Mouse (Mus musculus): ENCODE measurements around the gene Mrap. TPM values are rescaled to one million over a fixed set of nuclear protein-coding genes. Genes with fewer than 3 reads are reported as not detected.
A peak's percentile ranks its signal among the peaks of the same experiment; 100 is the strongest.

The Mrap gene
- 26.3 and 26.4 TPM in 2 replicates for polyA plus RNA-seq (2016; fragmentation: Nextera tagmentation; extraction: Ambion mirVana)

GRCm38 (mm10) chr16:90738092-90738956, at the start of gene Mrap:
Mrap (plus strand) TSS chr16:90738207.
- peak within 1 kb of the TSS; percentile 41 for H3K4me3 ChIP-seq
- peak; percentile 81 for ATAC-seq (ENCODE audit: insufficient number of reproducible peaks, low FRiP score)
- no peaks in the 10 kb centered on the region for H3K9me3 ChIP-seq (replicated peaks)
- H3K4me1 ChIP-seq (replicated peaks), result peaks cover 41% of the 10 kb centered on the region
- H3K9ac ChIP-seq, result peak within 1 kb of the TSS; percentile 55
- peak within 1 kb of the TSS; percentile 46 for H3K27ac ChIP-seq (ENCODE audit: poor library complexity, severe bottlenecking)
- no peaks in the 10 kb centered on the region for H3K27me3 ChIP-seq (replicated peaks)
- peak within 1 kb of the TSS; percentile 58 for H3K4me2 ChIP-seq
- 29% methylated on average over 26 of the region's 26 CpGs for WGBS
- no peaks in the 10 kb centered on the region for H3K36me3 ChIP-seq

DNA sequence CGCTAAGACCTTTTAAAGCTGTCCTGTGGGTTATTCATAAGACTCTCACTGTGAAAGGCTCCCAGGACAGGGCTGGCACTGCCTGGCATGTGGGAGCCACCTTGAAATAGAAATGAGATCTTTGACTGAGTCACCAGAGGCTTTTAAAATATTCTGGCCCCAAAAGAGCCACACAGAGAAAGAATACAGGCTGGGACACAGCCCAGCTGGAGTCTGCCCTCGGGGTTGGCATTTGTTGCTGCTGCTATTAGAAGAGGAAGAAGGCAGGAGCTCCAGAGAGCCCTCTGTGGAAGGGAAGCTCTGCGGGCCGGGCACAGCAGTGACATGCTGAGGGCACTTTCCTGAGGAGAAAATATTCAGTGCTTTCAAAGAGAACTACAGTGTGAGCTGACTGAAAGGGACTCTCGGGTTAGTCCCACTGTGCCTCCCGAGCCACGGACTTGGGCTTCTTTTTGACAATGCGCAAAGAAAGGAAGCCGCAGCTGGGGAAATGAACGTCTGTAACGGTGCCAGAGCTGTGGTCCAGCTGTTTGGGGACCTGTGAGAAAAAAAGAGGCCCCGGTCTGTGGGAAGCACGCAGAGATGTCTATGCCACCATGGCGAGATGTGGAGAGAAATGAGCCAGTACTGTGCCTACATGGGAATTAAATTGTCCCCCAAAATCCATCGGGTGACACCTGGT, 45.2 kb upstream of the Mrap start:
- Histone ChIP-seq H3K36me3 (no peaks in the 10 kb centered on the region), H3K27ac (ENCODE audit: poor library complexity, severe bottlenecking) (no peak overlapping the region), H3K27me3 (replicated peaks) (no peaks in the 10 kb centered on the region), H3K4me2 (no peak overlapping the region), H3K9me3 (replicated peaks) (no peaks in the 10 kb centered on the region; the same call in 1 of the 2 replicates), H3K4me3 (no peak overlapping the region), H3K9ac (no peak overlapping the region), H3K4me1 (replicated peaks) (peaks cover 11% of the 10 kb centered on the region)
- 83% methylated on average over 15 of the region's 15 CpGs for WGBS
- no peak for ATAC-seq (ENCODE audit: insufficient number of reproducible peaks, low FRiP score)

GRCm38 (mm10) chr16:90693625-90694024, 44.4 kb upstream of the Mrap start:
- no peaks in the 10 kb centered on the region for H3K36me3 ChIP-seq
- H3K27me3 ChIP-seq (replicated peaks), result no peaks in the 10 kb centered on the region
- no peak overlapping the region for H3K4me2 ChIP-seq
- no peaks in the 10 kb centered on the region; the same call in 1 of the 2 replicates for H3K9me3 ChIP-seq (replicated peaks)
- H3K27ac ChIP-seq (ENCODE audit: poor library complexity, severe bottlenecking), result no peak overlapping the region
- 88% methylated on average over 5 of the region's 5 CpGs for WGBS
- no peak for ATAC-seq (ENCODE audit: insufficient number of reproducible peaks, low FRiP score)
- peaks cover 11% of the 10 kb centered on the region for H3K4me1 ChIP-seq (replicated peaks)
- H3K9ac ChIP-seq, result no peak overlapping the region
- H3K4me3 ChIP-seq, result no peak overlapping the region

DNA sequence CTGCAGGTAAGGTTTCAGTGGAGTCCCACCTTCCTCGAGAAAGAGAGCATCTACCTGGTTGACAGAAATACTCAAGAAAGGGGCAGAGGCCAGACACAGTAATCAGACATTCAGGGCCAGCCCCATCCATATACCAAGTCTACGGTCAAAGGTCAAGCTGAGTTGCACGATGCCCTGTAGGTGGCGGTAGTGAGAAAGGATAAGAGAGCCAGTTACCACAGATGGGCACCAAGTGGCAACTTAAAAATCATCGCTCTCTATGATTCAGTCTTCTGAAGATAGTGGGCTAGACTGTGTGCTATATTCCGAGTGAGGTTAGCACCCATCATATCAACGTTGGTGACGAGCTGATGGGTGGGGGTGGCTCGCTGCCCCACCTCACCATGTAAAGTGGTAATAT, 43.3 kb upstream of the Mrap start:
- WGBS, result 50% methylated on average over 9 of the region's 9 CpGs
- H3K4me3 ChIP-seq, result no peak overlapping the region
- peaks cover 11% of the 10 kb centered on the region for H3K4me1 ChIP-seq (replicated peaks)
- no peaks in the 10 kb centered on the region; the same call in 1 of the 2 replicates for H3K9me3 ChIP-seq (replicated peaks)
- no peaks in the 10 kb centered on the region for H3K27me3 ChIP-seq (replicated peaks)
- no peaks in the 10 kb centered on the region for H3K36me3 ChIP-seq
- ATAC-seq (ENCODE audit: insufficient number of reproducible peaks, low FRiP score), result no peak
- H3K9ac ChIP-seq, result no peak overlapping the region
- no peak overlapping the region for H3K27ac ChIP-seq (ENCODE audit: poor library complexity, severe bottlenecking)
- no peak overlapping the region for H3K4me2 ChIP-seq

DNA sequence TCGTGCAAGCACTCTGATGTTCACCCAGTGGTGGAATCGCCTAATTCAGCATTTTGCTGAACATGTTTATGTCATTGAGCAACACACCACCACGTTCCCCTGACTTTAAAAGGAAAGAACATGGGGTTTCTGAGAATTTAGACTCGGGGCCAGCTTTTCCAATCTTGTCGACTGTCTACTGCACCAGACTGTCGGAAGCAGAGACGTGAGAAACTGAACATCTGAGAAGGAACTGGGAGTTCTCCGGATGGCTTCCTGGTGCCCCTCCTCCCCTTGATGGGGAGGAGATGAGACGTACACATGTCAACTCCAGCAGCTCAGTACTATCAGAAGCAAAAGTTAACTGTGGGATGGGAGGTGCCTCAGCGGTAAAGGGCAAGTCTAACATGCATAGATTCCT, 42.9 kb upstream of the Mrap start:
- Histone ChIP-seq H3K27me3 (replicated peaks) (no peaks in the 10 kb centered on the region), H3K4me3 (no peak overlapping the region), H3K4me1 (replicated peaks) (peaks cover 11% of the 10 kb centered on the region), H3K36me3 (no peaks in the 10 kb centered on the region), H3K9ac (no peak overlapping the region), H3K9me3 (replicated peaks) (no peaks in the 10 kb centered on the region; the same call in 1 of the 2 replicates), H3K4me2 (no peak overlapping the region), H3K27ac (ENCODE audit: poor library complexity, severe bottlenecking) (no peak overlapping the region)
- no peak for ATAC-seq (ENCODE audit: insufficient number of reproducible peaks, low FRiP score)
- 52% methylated on average over 10 of the region's 10 CpGs for WGBS

DNA sequence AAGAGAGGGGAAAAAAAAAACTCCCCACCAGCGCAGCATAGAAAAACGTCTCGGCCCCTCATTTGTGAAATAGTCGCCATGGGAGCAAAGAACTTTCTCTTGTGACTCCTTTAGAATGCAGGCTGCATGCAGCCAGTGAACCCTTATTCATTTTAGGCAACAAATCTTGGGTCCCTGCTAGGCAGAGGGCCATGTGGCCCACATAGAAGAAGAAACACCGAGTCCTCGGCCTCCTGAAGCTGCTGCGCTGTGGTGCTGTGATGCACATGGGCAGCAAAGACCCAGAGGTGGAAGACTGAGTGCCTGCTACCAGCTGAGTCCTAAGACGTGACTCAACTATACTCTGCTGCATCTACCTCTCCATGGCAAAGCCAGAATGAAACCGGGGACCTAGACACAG, 41.7 kb upstream of the Mrap start:
- Histone ChIP-seq H3K4me3 (no peak overlapping the region), H3K9me3 (replicated peaks) (no peaks in the 10 kb centered on the region; the same call in 1 of the 2 replicates), H3K27ac (ENCODE audit: poor library complexity, severe bottlenecking) (no peak overlapping the region), H3K27me3 (replicated peaks) (no peaks in the 10 kb centered on the region), H3K4me1 (replicated peaks) (peaks cover 15% of the 10 kb centered on the region), H3K9ac (no peak overlapping the region), H3K4me2 (no peak overlapping the region), H3K36me3 (no peaks in the 10 kb centered on the region)
- 81% methylated on average over 9 of the region's 9 CpGs for WGBS
- no peak for ATAC-seq (ENCODE audit: insufficient number of reproducible peaks, low FRiP score)

GRCm38 (mm10) chr16:90699390-90699789, 38.6 kb upstream of the Mrap start:
- H3K27me3 ChIP-seq (replicated peaks), result no peaks in the 10 kb centered on the region
- peaks cover 29% of the 10 kb centered on the region for H3K4me1 ChIP-seq (replicated peaks)
- H3K9me3 ChIP-seq (replicated peaks), result no peaks in the 10 kb centered on the region; the same call in 1 of the 2 replicates
- 74% methylated on average over 14 of the region's 14 CpGs for WGBS
- H3K4me3 ChIP-seq, result no peak overlapping the region
- H3K36me3 ChIP-seq, result no peaks in the 10 kb centered on the region
- H3K9ac ChIP-seq, result no peak overlapping the region
- H3K27ac ChIP-seq (ENCODE audit: poor library complexity, severe bottlenecking), result no peak overlapping the region
- H3K4me2 ChIP-seq, result no peak overlapping the region
- no peak for ATAC-seq (ENCODE audit: insufficient number of reproducible peaks, low FRiP score)

- WGBS, result 77% methylated on average over 2 of the region's 2 CpGs
- Histone ChIP-seq H3K4me1 (replicated peaks) (peaks cover 37% of the 10 kb centered on the region), H3K27ac (ENCODE audit: poor library complexity, severe bottlenecking) (no peak overlapping the region), H3K36me3 (no peaks in the 10 kb centered on the region), H3K9me3 (replicated peaks) (no peaks in the 10 kb centered on the region; the same call in 1 of the 2 replicates), H3K4me3 (no peak overlapping the region), H3K9ac (no peak overlapping the region), H3K27me3 (replicated peaks) (no peaks in the 10 kb centered on the region), H3K4me2 (no peak overlapping the region)
- ATAC-seq (ENCODE audit: insufficient number of reproducible peaks, low FRiP score), result no peak
Measured at GRCm38 (mm10) chr16:90701541-90701940, 36.5 kb upstream of the Mrap start.

GRCm38 (mm10) chr16:90703646-90704045, 34.4 kb upstream of the Mrap start:
- no peak overlapping the region for H3K4me2 ChIP-seq
- 5% methylated on average over 1 of the region's 1 CpGs for WGBS
- no peak overlapping the region for H3K4me3 ChIP-seq
- H3K27me3 ChIP-seq (replicated peaks), result no peaks in the 10 kb centered on the region
- no peaks in the 10 kb centered on the region for H3K36me3 ChIP-seq
- no peak for ATAC-seq (ENCODE audit: insufficient number of reproducible peaks, low FRiP score)
- H3K4me1 ChIP-seq (replicated peaks), result peaks cover 45% of the 10 kb centered on the region
- no peaks in the 10 kb centered on the region; the same call in 1 of the 2 replicates for H3K9me3 ChIP-seq (replicated peaks)
- no peak overlapping the region for H3K9ac ChIP-seq
- H3K27ac ChIP-seq (ENCODE audit: poor library complexity, severe bottlenecking), result no peak overlapping the region

- WGBS, result 57% methylated on average over 13 of the region's 13 CpGs
- ATAC-seq (ENCODE audit: insufficient number of reproducible peaks, low FRiP score), result no peak
- Histone ChIP-seq H3K27me3 (replicated peaks) (no peaks in the 10 kb centered on the region), H3K9me3 (replicated peaks) (no peaks in the 10 kb centered on the region; the same call in 1 of the 2 replicates), H3K4me1 (replicated peaks) (peaks cover 51% of the 10 kb centered on the region), H3K36me3 (no peaks in the 10 kb centered on the region), H3K4me3 (no peak overlapping the region), H3K9ac (no peak overlapping the region), H3K27ac (ENCODE audit: poor library complexity, severe bottlenecking) (no peak overlapping the region), H3K4me2 (no peak overlapping the region)
Measured at GRCm38 (mm10) chr16:90704161-90704825, 33.7 kb upstream of the Mrap start.

DNA sequence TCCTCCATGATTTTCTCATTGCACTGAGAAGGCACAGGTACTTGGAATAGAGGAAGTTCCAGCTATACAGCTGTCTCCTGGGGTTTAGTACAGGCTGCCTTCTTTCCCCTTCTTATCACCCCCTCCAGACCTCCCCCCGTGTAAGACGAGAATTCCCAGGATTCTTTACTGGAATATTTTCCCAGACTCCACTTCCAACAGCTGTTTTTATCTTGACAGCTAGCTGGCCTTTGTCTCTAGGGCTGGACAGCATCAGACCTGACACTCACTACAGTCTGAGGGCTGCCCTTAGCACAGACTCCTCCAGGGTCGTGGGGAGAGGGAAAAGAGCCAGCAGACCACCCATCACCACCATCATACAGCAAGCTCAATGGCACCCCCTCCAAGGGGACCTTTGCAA, 31.7 kb upstream of the Mrap start:
- peak; percentile 86 for ATAC-seq (ENCODE audit: insufficient number of reproducible peaks, low FRiP score)
- Histone ChIP-seq H3K27ac (ENCODE audit: poor library complexity, severe bottlenecking) (peak overlapping the region; percentile 82), H3K4me2 (peak overlapping the region; percentile 2; the same call in 1 of the 2 replicates), H3K4me1 (replicated peaks) (peaks cover 58% of the 10 kb centered on the region), H3K27me3 (replicated peaks) (no peaks in the 10 kb centered on the region), H3K9me3 (replicated peaks) (no peaks in the 10 kb centered on the region; the same call in 1 of the 2 replicates), H3K36me3 (no peaks in the 10 kb centered on the region), H3K9ac (no peak overlapping the region), H3K4me3 (no peak overlapping the region)
- WGBS, result 3% methylated on average over 3 of the region's 3 CpGs
